Mouse (Mus musculus) skeletal muscle tissue, adult 2 months (tissue): ENCODE results near the gene Acoxl.

Experiments
- DNase-seq: peaks from one replicate; pipeline ENCODE4 v3.0.0-alpha.2; 2012; ENCODE audit warnings: low read depth, low spot score

Acoxl gene

GRCm38 (mm10) chr2:127894890-127895289, 56.2 kb downstream of the Acoxl start:
- peak; percentile 92 for DNase-seq

GRCm38 (mm10) chr2:127897718-127898117, 59.0 kb downstream of the Acoxl start:
- no peak for DNase-seq

GRCm38 (mm10) chr2:127904918-127905317, 66.2 kb downstream of the Acoxl start:
- no peak for DNase-seq

GRCm38 (mm10) chr2:127906973-127907678, 68.5 kb downstream of the Acoxl start:
- DNase-seq, result no peak

GRCm38 (mm10) chr2:127907679-127908042, 69.0 kb downstream of the Acoxl start:
- no peak for DNase-seq

- DNase-seq, result no peak
Observed at GRCm38 (mm10) chr2:127908881-127909280, 70.2 kb downstream of the Acoxl start.

- no peak for DNase-seq
Observed at GRCm38 (mm10) chr2:127909790-127910189, 71.1 kb downstream of the Acoxl start.

- DNase-seq, result no peak
Observed at GRCm38 (mm10) chr2:127911579-127911978, 72.9 kb downstream of the Acoxl start.

GRCm38 (mm10) chr2:127914047-127914446, 75.4 kb downstream of the Acoxl start:
- DNase-seq, result no peak

GRCm38 (mm10) chr2:127916804-127917410, 78.2 kb downstream of the Acoxl start:
- no peak for DNase-seq

- no peak for DNase-seq
Observed at GRCm38 (mm10) chr2:127919740-127920139, 81.1 kb downstream of the Acoxl start.

GRCm38 (mm10) chr2:127922036-127922901, 83.6 kb downstream of the Acoxl start:
- no peak for DNase-seq

GRCm38 (mm10) chr2:127923077-127923680, 84.5 kb downstream of the Acoxl start:
- DNase-seq, result no peak

GRCm38 (mm10) chr2:127926679-127927324, 88.1 kb downstream of the Acoxl start:
- DNase-seq, result no peak

GRCm38 (mm10) chr2:127927452-127928273, 89.0 kb downstream of the Acoxl start:
- no peak for DNase-seq

GRCm38 (mm10) chr2:127928279-127928678, 89.6 kb downstream of the Acoxl start:
- DNase-seq, result no peak

GRCm38 (mm10) chr2:127928871-127929270, 90.2 kb downstream of the Acoxl start:
- DNase-seq, result no peak

GRCm38 (mm10) chr2:127929939-127930715, 91.5 kb downstream of the Acoxl start:
- DNase-seq, result no peak

- no peak for DNase-seq
Observed at GRCm38 (mm10) chr2:127931576-127931975, 92.9 kb downstream of the Acoxl start.

- no peak for DNase-seq
Observed at GRCm38 (mm10) chr2:127933531-127933931, 94.9 kb downstream of the Acoxl start.
